Mouse (Mus musculus): ENCODE measurements around the gene Odr4.

- TF ChIP-seq CTCF (IDR thresholded peaks at IDR 0.05; ENCODE audit: borderline replicate concordance, insufficient read depth, low read length) (no peak), POLR2A (IDR thresholded peaks at IDR 0.05; ENCODE audit: low read depth, low read length) (no peak)
These were observed 48.9 kb upstream of the Odr4 start for GRCm38 (mm10) chr1:150441731-150442130.

Measured in embryonic fibroblast, embryonic 13.5 days (primary cell).